Mouse (Mus musculus): ENCODE data around the gene Cemip2. TPM values are rescaled to one million over a fixed set of nuclear protein-coding genes. Genes with fewer than 3 reads are reported as not detected.
A peak's percentile ranks its signal among the peaks of the same experiment; 100 is the strongest.

The Cemip2 gene
- polyA plus RNA-seq, 1 experiment from 2014 or later: 12.9 TPM

GRCm38 (mm10) chr19:21819585-21819984, 41.4 kb downstream of the Cemip2 start:
- Histone ChIP-seq H3K4me3 (replicated peaks) (no peak overlapping the region), H3K4me2 (no peak overlapping the region), H3K9ac (no peak overlapping the region), H3K4me1 (no peaks in the 10 kb centered on the region), H3K9me3 (no peaks in the 10 kb centered on the region), H3K27me3 (replicated peaks) (no peaks in the 10 kb centered on the region), H3K36me3 (peaks cover 21% of the 10 kb centered on the region; the same call in 1 of the 2 replicates), H3K27ac (no peak overlapping the region)
- no peak for ATAC-seq (ENCODE audit: insufficient read depth, low FRiP score, low read depth)
- WGBS: 60% methylated on average over 5 of the region's 5 CpGs

DNA sequence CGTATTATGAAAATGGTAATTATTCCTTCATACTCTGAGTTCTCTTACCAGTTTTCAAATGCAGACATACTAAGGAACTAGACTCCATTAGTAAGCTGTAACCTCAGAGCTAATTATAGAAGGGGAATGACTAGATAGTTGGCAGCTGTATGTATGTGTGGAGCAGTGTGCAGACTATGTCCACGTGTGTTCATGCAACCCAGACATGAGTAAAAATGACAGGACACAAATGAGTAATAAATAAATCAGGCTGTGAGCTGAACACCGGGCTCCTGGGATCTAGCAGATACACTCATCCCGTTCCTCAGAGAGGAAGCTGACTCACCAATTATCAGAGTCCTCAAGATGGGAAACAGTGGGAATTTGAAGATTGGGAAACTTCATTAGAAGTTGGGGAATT, 42.0 kb downstream of the Cemip2 start:
- H3K4me2 ChIP-seq: no peak overlapping the region
- ATAC-seq (ENCODE audit: insufficient read depth, low FRiP score, low read depth): no peak
- H3K4me3 ChIP-seq (replicated peaks): no peak overlapping the region
- H3K27ac ChIP-seq: no peak overlapping the region
- no peaks in the 10 kb centered on the region for H3K27me3 ChIP-seq (replicated peaks)
- peaks cover 21% of the 10 kb centered on the region; the same call in 1 of the 2 replicates for H3K36me3 ChIP-seq
- no peaks in the 10 kb centered on the region for H3K4me1 ChIP-seq
- 66% methylated on average over 4 of the region's 4 CpGs for WGBS
- no peak overlapping the region for H3K9ac ChIP-seq
- H3K9me3 ChIP-seq: no peaks in the 10 kb centered on the region

DNA sequence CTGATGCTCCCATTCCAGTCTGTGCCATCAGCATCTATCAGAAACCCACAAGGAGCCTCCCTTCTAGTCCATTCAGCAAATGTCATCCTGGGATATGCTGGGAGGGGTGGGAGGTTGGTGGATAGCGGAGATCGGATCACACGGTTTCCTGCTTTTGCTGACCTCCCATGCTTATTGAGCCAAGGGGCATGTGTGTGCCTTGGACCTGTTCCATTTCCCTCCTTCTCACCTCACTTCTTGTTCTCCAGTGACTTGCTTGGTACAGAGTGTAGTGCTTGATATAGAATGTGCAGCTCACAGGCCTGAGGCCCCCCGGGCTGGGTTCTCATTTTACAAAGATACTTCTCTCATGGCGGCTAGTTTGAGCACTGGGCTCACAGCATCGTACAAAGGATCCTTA, 43.7 kb downstream of the Cemip2 start:
- Histone ChIP-seq H3K27ac (no peak overlapping the region), H3K36me3 (peaks cover 16% of the 10 kb centered on the region; the same call in 1 of the 2 replicates), H3K4me1 (no peaks in the 10 kb centered on the region), H3K27me3 (replicated peaks) (no peaks in the 10 kb centered on the region), H3K9me3 (no peaks in the 10 kb centered on the region), H3K4me2 (no peak overlapping the region), H3K9ac (no peak overlapping the region), H3K4me3 (replicated peaks) (no peak overlapping the region)
- WGBS: 84% methylated on average over 6 of the region's 6 CpGs
- ATAC-seq (ENCODE audit: insufficient read depth, low FRiP score, low read depth): no peak

DNA sequence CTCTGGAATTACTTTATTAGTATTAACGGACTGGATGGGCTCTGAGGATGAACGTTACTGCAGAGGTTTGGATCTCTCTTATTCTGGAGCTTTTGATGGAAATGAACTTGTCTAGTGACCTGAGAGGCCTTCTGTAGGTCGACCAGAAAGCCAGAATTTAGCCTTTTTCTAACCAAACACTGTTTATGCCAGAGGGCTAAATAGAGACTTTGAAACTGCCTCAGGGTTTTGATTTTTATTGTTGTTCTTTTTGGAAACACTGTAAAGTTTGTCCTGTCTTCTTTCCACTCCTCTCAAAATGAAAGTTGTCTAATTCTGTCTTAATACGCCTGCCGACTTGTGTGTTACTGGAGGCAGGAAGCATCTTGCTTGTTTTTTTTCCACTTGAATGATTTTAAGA, 46.0 kb downstream of the Cemip2 start:
- 87% methylated on average over 5 of the region's 5 CpGs for WGBS
- ATAC-seq (ENCODE audit: insufficient read depth, low FRiP score, low read depth): no peak
- Histone ChIP-seq H3K4me3 (replicated peaks) (no peak overlapping the region), H3K9me3 (no peaks in the 10 kb centered on the region), H3K36me3 (no peaks in the 10 kb centered on the region), H3K27ac (no peak overlapping the region), H3K9ac (no peak overlapping the region), H3K27me3 (replicated peaks) (no peaks in the 10 kb centered on the region), H3K4me1 (no peaks in the 10 kb centered on the region), H3K4me2 (no peak overlapping the region)

- Histone ChIP-seq H3K4me3 (replicated peaks) (no peak overlapping the region), H3K27me3 (replicated peaks) (no peaks in the 10 kb centered on the region)
- WGBS: 76% methylated on average over 4 of the region's 4 CpGs
Measured at GRCm38 (mm10) chr19:21825128-21825885, 47.2 kb downstream of the Cemip2 start.

DNA sequence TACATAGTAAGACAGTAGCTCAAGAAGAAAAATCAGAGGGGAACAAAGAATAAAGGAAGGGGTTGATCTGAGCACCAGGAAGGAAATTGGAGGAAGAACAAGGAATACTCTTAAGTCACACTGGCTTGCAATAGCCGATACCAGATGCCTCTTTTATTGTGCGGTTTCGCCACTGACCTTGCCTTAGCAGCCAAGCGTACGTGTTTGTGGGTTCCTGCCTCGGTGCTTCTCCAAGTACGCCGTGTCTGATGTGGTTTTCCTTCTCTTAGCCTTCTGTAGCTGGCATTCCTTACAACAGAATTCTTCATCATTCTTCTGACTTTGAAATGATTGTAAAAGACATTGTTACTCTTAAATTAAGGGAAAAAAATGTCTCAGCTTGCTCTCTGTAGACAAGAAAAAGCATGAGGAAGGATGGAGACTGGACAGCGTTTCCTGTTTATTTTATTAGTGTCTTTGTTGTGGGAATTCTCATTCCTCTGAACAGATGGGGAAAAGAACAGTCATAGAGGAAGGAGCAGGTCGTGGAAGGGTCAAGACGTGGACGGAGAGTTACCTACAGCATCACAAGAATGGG, 55.4 kb downstream of the Cemip2 start:
- no peaks in the 10 kb centered on the region for H3K4me1 ChIP-seq
- H3K4me2 ChIP-seq: no peak overlapping the region
- no peaks in the 10 kb centered on the region for H3K9me3 ChIP-seq
- peaks cover 9% of the 10 kb centered on the region; the same call in 1 of the 2 replicates for H3K36me3 ChIP-seq
- no peak for ATAC-seq (ENCODE audit: insufficient read depth, low FRiP score, low read depth)
- no peak overlapping the region for H3K9ac ChIP-seq
- H3K27me3 ChIP-seq (replicated peaks): no peaks in the 10 kb centered on the region
- 56% methylated on average over 12 of the region's 12 CpGs for WGBS
- H3K4me3 ChIP-seq (replicated peaks): no peak overlapping the region
- no peak overlapping the region for H3K27ac ChIP-seq

More at GRCm38 (mm10) chr19:21825128-21825885, 47.2 kb downstream of the Cemip2 start:
- Histone ChIP-seq H3K9me3 (no peaks in the 10 kb centered on the region), H3K4me1 (no peaks in the 10 kb centered on the region), H3K27ac (no peak overlapping the region), H3K36me3 (no peaks in the 10 kb centered on the region), H3K9ac (no peak overlapping the region), H3K4me2 (no peak overlapping the region)
- no peak for ATAC-seq (ENCODE audit: insufficient read depth, low FRiP score, low read depth)

DNA sequence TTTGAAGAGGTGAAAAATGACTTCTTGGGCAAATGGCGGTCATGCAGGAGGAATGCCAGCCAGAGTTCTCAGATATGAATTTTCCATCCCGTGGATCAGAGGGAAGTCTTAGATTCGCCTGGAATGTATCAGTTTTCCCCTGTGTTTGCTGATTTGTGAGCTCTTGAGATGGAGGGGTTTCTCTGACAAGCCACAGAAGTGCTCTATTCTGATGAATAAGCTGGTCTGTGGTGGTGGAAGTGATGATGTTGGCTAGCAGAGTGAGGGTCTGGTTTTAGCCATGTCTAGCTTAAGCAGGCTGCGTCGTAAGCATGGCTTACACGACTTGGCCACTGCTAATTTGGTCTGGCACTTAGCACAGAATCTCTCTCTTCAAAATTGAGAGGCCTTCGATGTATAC, 56.8 kb downstream of the Cemip2 start:
- 80% methylated on average over 7 of the region's 7 CpGs for WGBS
- no peak for ATAC-seq (ENCODE audit: insufficient read depth, low FRiP score, low read depth)
- Histone ChIP-seq H3K4me2 (no peak overlapping the region), H3K27me3 (replicated peaks) (no peaks in the 10 kb centered on the region), H3K4me3 (replicated peaks) (no peak overlapping the region), H3K9ac (no peak overlapping the region), H3K9me3 (no peaks in the 10 kb centered on the region), H3K4me1 (no peaks in the 10 kb centered on the region), H3K27ac (no peak overlapping the region), H3K36me3 (peaks cover 11% of the 10 kb centered on the region; the same call in 1 of the 2 replicates)

DNA sequence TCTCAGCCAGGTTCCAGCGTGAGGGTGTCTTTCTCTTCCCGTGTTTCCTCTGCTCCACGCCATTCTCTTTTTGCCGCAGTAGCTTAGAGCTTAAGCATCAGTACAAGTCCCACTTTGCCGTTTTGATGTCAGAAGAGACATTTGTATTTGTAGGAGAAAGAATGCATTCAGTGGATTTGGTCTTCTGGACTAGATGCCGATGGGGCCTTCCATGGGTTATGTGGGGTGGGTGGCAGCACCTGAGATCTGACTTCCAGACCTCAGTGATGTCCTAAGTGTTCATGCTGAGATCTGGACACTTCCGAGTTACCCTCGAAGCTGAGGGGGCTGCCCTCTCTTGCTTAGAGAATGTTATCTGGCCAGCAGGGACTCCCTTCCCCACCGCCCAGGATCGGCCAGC, 72.6 kb downstream of the Cemip2 start:
- WGBS: 90% methylated on average over 10 of the region's 10 CpGs

DNA sequence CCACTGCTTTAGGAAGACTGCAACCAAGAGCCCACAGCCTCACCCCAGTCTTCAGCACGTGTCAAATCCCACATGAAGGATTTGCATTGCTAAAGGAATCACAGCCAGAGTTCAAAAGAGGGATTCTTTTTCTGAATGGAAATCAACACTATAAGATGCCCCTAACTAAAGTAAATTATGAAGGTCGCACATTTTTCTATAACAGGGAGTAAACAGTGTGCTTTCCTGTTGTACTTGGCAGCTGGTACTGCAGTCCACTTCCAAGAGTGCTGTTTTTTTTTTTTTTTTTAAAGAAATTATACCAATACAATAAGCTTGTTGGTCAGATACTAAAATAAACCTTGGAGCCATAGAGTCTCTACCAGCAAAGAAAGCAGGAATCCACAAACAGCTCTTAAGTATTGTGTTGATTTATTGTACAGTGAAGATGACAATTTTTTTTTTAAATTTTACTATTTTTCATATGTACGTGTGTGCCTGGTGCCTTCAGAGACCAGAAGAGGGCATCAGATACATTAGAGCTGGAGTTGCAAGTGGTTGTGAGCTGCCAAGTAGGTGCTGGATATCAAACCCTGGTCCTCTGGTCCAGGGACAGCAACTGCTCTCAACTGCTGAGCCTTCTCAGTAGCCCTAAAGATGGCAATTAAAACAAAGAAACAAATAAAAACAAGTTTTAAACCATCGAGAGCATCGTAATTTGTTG, 76.5 kb downstream of the Cemip2 start:
- Histone ChIP-seq H3K4me2 (no peak overlapping the region), H3K27ac (no peak overlapping the region), H3K4me3 (replicated peaks) (no peak overlapping the region), H3K36me3 (peaks cover 14% of the 10 kb centered on the region; the same call in 1 of the 2 replicates), H3K9me3 (no peaks in the 10 kb centered on the region), H3K9ac (no peak overlapping the region), H3K27me3 (replicated peaks) (no peaks in the 10 kb centered on the region), H3K4me1 (no peaks in the 10 kb centered on the region)
- ATAC-seq (ENCODE audit: insufficient read depth, low FRiP score, low read depth): no peak
- 85% methylated on average over 5 of the region's 5 CpGs for WGBS

More for the DNA sequence above, 72.6 kb downstream of the Cemip2 start:
- no peak overlapping the region for H3K4me2 ChIP-seq
- H3K27ac ChIP-seq: no peak overlapping the region
- H3K9ac ChIP-seq: no peak overlapping the region
- H3K9me3 ChIP-seq: no peaks in the 10 kb centered on the region
- no peak overlapping the region for H3K4me3 ChIP-seq (replicated peaks)
- no peaks in the 10 kb centered on the region for H3K4me1 ChIP-seq
- peaks cover 11% of the 10 kb centered on the region; the same call in 1 of the 2 replicates for H3K36me3 ChIP-seq
- no peaks in the 10 kb centered on the region for H3K27me3 ChIP-seq (replicated peaks)
- ATAC-seq (ENCODE audit: insufficient read depth, low FRiP score, low read depth): no peak

GRCm38 (mm10) chr19:21855421-21856128, 77.4 kb downstream of the Cemip2 start:
- Histone ChIP-seq H3K4me3 (replicated peaks) (no peak overlapping the region), H3K9ac (no peak overlapping the region), H3K36me3 (peaks cover 11% of the 10 kb centered on the region; the same call in 1 of the 2 replicates), H3K27me3 (replicated peaks) (no peaks in the 10 kb centered on the region), H3K27ac (no peak overlapping the region), H3K4me1 (no peaks in the 10 kb centered on the region), H3K9me3 (no peaks in the 10 kb centered on the region), H3K4me2 (no peak overlapping the region)
- 85% methylated on average over 8 of the region's 8 CpGs for WGBS
- ATAC-seq (ENCODE audit: insufficient read depth, low FRiP score, low read depth): no peak

DNA sequence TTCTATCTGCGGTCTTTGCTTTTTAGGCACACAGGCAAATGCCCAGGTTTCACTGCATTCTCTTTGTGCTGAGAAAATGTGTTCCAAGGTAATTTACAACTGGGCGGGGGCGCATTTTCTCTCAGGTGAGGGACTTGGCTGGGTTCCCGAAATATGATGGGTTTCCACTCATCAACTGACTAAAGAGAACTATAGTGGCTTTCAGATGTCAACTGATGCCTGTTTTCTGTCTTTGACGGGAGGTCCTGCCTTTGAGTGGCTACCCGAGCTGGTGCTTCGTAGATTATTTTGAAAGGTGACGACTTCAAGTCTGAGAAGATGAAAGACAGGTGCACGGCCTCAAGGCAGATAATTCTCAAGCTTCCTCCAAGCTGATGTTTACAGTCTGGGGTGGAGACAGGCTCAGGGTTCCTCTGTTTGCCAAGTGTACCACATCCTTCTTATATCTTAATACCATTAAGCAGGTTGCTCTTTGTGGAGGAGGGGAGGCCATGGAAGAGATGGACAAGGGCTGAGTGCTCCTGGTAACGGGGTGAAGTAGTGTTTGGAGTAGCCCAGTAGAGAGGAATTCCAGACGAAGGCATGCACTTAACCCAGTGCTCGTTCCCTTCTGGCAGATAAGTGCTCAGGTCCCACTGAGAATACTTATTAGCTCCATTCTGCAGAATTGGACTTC, 80.8 kb downstream of the Cemip2 start:
- ATAC-seq (ENCODE audit: insufficient read depth, low FRiP score, low read depth): peak; percentile 27; the same call in 1 of the 2 replicates
- no peak overlapping the region for H3K4me3 ChIP-seq (replicated peaks)
- 49% methylated on average over 12 of the region's 12 CpGs for whole genome bisulfite sequencing
- no peak overlapping the region for H3K9ac ChIP-seq
- H3K9me3 ChIP-seq: no peaks in the 10 kb centered on the region
- H3K4me2 ChIP-seq: no peak overlapping the region
- H3K4me1 ChIP-seq: no peaks in the 10 kb centered on the region
- H3K27ac ChIP-seq: no peak overlapping the region
- peaks cover 3% of the 10 kb centered on the region; the same call in 1 of the 2 replicates for H3K36me3 ChIP-seq
- H3K27me3 ChIP-seq (replicated peaks): no peaks in the 10 kb centered on the region

All from stomach, embryonic 15.5 days (tissue).